Mouse (Mus musculus) layer of hippocampus, adult 11-12 months (tissue): ENCODE data around the gene Smad6.

Source experiments
- DNase-seq: peaks from one replicate; pipeline ENCODE4 v3.0.0; 2022; ENCODE audit warnings: low spot score

Gene Smad6

DNA sequence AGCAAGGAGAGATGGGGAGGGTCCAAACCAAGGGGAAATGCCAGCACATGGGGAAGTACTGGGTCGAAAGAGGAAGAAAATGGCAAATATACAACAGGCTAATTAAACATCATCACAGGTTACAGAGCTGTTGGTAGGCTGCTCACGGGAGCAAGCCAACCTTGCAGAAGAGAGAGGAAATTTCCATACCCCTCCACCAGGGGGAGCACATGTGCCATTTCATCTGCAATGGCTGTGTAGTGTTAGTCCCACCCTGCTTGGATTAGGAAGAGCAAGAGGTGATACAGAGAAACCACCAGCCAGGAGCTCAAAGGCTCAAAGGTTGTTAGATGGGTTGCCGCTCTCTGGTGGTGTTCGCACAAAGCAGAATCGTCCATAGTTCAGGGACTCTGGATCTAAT, 105.9 kb downstream of the Smad6 start:
- DNase-seq, result peak; percentile 60

DNA sequence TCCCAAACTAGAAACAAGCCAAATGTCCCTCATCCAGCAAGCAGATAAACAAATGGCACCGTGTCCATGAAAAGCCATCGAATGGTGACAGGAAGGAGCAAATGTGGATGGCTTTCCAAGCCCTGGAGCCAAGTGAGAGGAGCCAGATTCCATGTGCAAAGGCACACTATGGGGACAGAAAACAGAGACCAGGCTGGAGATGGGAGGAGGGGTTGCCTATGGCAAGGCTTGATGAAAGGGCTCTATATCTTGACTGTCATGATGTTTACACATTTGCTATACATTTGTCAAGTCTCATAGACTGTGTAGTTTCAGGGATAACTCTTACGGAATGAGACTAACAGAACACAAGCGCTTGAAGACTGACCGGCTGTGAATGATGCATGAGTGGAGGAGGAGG, 106.9 kb downstream of the Smad6 start:
- no peak for DNase-seq

DNA sequence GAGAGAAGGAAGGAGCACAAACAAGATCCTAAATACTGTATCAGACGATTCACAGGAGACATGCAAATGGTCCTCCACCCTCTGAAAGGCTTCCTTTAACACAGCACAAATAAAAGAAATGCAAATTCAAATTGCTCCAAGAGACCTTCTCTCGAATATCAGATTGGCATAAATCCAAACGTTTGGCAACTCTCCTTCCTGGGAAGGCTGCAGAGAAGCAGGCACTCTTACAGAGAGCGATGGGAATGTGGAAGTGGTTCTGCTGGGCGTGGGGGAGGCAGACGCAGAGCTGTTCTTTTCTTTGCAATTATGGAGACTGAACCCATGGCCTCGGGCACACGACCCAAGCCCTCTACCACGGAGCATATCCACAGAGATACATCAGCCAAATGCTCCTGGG, 109.8 kb downstream of the Smad6 start:
- no peak for DNase-seq

DNA sequence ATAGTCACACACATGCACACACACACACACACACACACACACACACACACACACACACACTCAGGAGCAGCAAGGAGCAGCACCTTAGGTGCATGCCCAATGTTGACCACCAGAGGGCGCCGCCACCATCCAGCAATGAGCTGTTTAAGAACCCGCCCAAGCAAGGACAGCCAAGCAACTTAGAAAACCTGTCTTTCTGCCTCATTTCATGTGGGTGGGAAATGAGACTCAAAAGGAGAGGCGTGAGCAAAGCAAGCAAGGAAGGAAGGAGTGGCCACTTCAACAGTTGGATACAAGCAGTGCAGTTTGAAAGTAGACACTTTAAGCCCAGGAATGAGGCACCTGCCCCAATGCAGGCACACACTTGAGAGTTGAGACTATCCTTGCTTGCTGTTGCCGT, 112.2 kb downstream of the Smad6 start:
- DNase-seq, result peak; percentile 81

DNA sequence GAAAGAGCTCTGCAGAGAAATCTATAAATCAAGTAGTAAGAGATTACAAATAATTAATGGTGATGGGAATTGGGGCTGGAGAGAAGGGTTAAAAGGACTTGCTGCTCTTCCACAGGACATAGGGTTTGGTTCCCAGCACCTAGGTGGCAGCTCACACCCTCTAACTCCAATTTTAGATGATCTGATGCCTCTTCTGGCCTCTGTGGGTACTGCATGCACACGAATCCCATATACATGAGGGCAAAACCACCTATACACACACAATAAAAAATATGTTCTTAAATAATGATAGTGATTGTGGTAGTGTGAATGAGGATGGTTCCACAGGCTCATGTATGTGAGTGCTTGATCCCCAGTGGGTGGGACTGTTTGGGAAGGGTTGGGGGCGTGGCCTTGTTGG, 117.3 kb downstream of the Smad6 start:
- DNase-seq, result no peak
